Mouse (Mus musculus) CH12.LX (cell line): ENCODE measurements around the gene Epha6. TPM values are rescaled to one million over a fixed set of nuclear protein-coding genes. Genes with fewer than 3 reads are reported as not detected.

Experiments used
- DNase-seq: peaks from one replicate; pipeline ENCODE4 v3.0.0-alpha.2; 2013; ENCODE audit errors: extremely low read depth
- H3K27ac ChIP-seq: 2 replicates; pipeline ENCODE4 v1.5.1; 2012; ENCODE audit warnings: low read depth, mild to moderate bottlenecking, control low read depth, moderate library complexity; ENCODE audit not compliant: insufficient read depth
- H3K27me3 ChIP-seq: replicated peaks from 2 replicates; pipeline ENCODE3; 2012; ENCODE audit warnings: inconsistent platforms
- H3K36me3 ChIP-seq, 2 experiments: replicated peaks in 1 of 2; 2 replicates each; pipeline versions ENCODE3 to v1.6.1; 2012; ENCODE audit warnings: inconsistent platforms in 1 of 2, low read length in 1 of 2, mild to moderate bottlenecking in 1 of 2, mixed read lengths in 1 of 2, moderate library complexity in 1 of 2; ENCODE audit not compliant: control insufficient read depth in 1 of 2, insufficient read depth in 1 of 2
- H3K4me1 ChIP-seq, 2 experiments: 2 replicates each; pipeline ENCODE4 v1.6.1; 2012; ENCODE audit warnings: inconsistent platforms in 1 of 2, moderate library complexity in 1 of 2; ENCODE audit not compliant: insufficient read depth in 2 of 2, control insufficient read depth in 1 of 2
- H3K4me2 ChIP-seq: 2 replicates; pipeline ENCODE4 v1.6.1; 2012; ENCODE audit warnings: low read depth, mild to moderate bottlenecking, control low read depth; ENCODE audit not compliant: poor library complexity, insufficient read depth, severe bottlenecking
- H3K4me3 ChIP-seq, 3 experiments: fragments of 150-350 bp in 1 of 3; sonication (generic) in 1 of 3; replicated peaks in 1 of 3; 2 replicates each; pipeline versions ENCODE3 to v1.5.1; 2011 to 2012; ENCODE audit warnings: low read depth in 2 of 3, low read length in 2 of 3, mild to moderate bottlenecking in 2 of 3, moderate library complexity in 2 of 3, control low read depth in 1 of 3, improper control_type of control experiment in 1 of 3, inconsistent platforms in 1 of 3, mixed read lengths in 1 of 3; ENCODE audit not compliant: poor library complexity in 1 of 3
- H3K79me2 ChIP-seq: replicated peaks from 2 replicates; pipeline ENCODE4 v1.6.1; 2012; ENCODE audit warnings: mild to moderate bottlenecking, moderate library complexity; ENCODE audit not compliant: control insufficient read depth, poor library complexity, insufficient read depth, severe bottlenecking; ENCODE audit errors: extremely low read depth
- H3K9ac ChIP-seq: 2 replicates; pipeline ENCODE4 v1.6.1; 2012; ENCODE audit warnings: low read depth, mild to moderate bottlenecking, control low read depth, moderate library complexity; ENCODE audit not compliant: insufficient read depth
- H3K9me3 ChIP-seq: replicated peaks from 2 replicates; pipeline ENCODE3; 2012; ENCODE audit warnings: low read length, inconsistent platforms, mixed read lengths
- BHLHE40 ChIP-seq: IDR thresholded peaks from 2 replicates; pipeline ENCODE4 v1.6.1; 2011; ENCODE audit warnings: mild to moderate bottlenecking, low read depth, low read length, improper control_type of control experiment
- CHD1 ChIP-seq: IDR thresholded peaks from 2 replicates; pipeline ENCODE4 v1.6.1; 2012; ENCODE audit warnings: low read depth, low read length, improper control_type of control experiment, inconsistent platforms
- CTCF ChIP-seq, 2 experiments: IDR thresholded peaks in 1 of 2; conservative IDR thresholded peaks in 1 of 2; 2 replicates each; pipeline ENCODE4 v1.5.1; 2011 to 2012; ENCODE audit warnings: low read depth in 2 of 2, low read length in 2 of 2, improper control_type of control experiment in 1 of 2, inconsistent platforms in 1 of 2, mild to moderate bottlenecking in 1 of 2, moderate library complexity in 1 of 2
- E2F4 ChIP-seq: IDR thresholded peaks from 2 replicates; pipeline ENCODE4 v1.6.1; 2011; ENCODE audit warnings: low read depth, low read length, improper control_type of control experiment; ENCODE audit not compliant: insufficient replicate concordance
- ELF1 ChIP-seq: IDR thresholded peaks from 2 replicates; pipeline ENCODE4 v1.6.1; 2014; ENCODE audit warnings: low read depth, mild to moderate bottlenecking, inconsistent platforms, low read length, improper control_type of control experiment
- EP300 ChIP-seq: IDR thresholded peaks from 2 replicates; pipeline ENCODE4 v1.6.1; 2011; ENCODE audit warnings: low read length, improper control_type of control experiment
- ETS1 ChIP-seq: conservative IDR thresholded peaks from 2 replicates; pipeline ENCODE4 v1.6.1; 2012; ENCODE audit warnings: low read depth, mild to moderate bottlenecking, inconsistent platforms, low read length, improper control_type of control experiment, moderate library complexity
- JUN ChIP-seq: IDR thresholded peaks from 2 replicates; pipeline ENCODE4 v1.6.1; 2011; ENCODE audit warnings: low read depth, mild to moderate bottlenecking, low read length, improper control_type of control experiment, moderate library complexity; ENCODE audit not compliant: insufficient read depth
- KAT2A ChIP-seq: IDR thresholded peaks from 2 replicates; pipeline ENCODE4 v1.6.1; 2012; ENCODE audit warnings: low read length, improper control_type of control experiment, inconsistent platforms; ENCODE audit not compliant: insufficient replicate concordance
- MAFK ChIP-seq: IDR thresholded peaks from 2 replicates; pipeline ENCODE4 v1.6.1; 2011; ENCODE audit warnings: low read length, improper control_type of control experiment; ENCODE audit not compliant: insufficient replicate concordance
- MAX ChIP-seq: IDR thresholded peaks from 2 replicates; pipeline ENCODE4 v1.6.1; 2011; ENCODE audit warnings: low read length, improper control_type of control experiment
- MAZ ChIP-seq: IDR thresholded peaks from 2 replicates; pipeline ENCODE4 v1.6.1; 2012; ENCODE audit warnings: low read depth, mild to moderate bottlenecking, inconsistent platforms, low read length, improper control_type of control experiment, moderate library complexity
- MEF2A ChIP-seq: IDR thresholded peaks from 2 replicates; pipeline ENCODE4 v1.6.1; 2014; ENCODE audit warnings: low read depth, mild to moderate bottlenecking, inconsistent platforms, low read length, improper control_type of control experiment, borderline replicate concordance
- MYC ChIP-seq: IDR thresholded peaks from 2 replicates; pipeline ENCODE4 v1.6.1; 2011; ENCODE audit warnings: low read depth, mild to moderate bottlenecking, improper control_type of control experiment, low read length
- NELFE ChIP-seq: IDR thresholded peaks from 2 replicates; pipeline ENCODE4 v1.6.1; 2011; ENCODE audit warnings: low read depth, low read length, improper control_type of control experiment
- RAD21 ChIP-seq: IDR thresholded peaks from 2 replicates; pipeline ENCODE4 v1.6.1; 2011; ENCODE audit warnings: low read depth, mild to moderate bottlenecking, low read length, improper control_type of control experiment, moderate library complexity
- TBP ChIP-seq: conservative IDR thresholded peaks from 2 replicates; pipeline ENCODE4 v1.6.1; 2011; ENCODE audit warnings: low read depth, low read length, improper control_type of control experiment
- TCF12 ChIP-seq: IDR thresholded peaks from 2 replicates; pipeline ENCODE4 v1.6.1; 2014; ENCODE audit warnings: low read depth, mild to moderate bottlenecking, inconsistent platforms, low read length, improper control_type of control experiment
- ZC3H11A ChIP-seq: IDR thresholded peaks from 2 replicates; pipeline ENCODE4 v1.6.1; 2012; ENCODE audit warnings: low read depth, mild to moderate bottlenecking, inconsistent platforms, low read length, improper control_type of control experiment
- dilution Hi-C: fragments of 300-500 bp; cut with MboI; formaldehyde crosslinking; loops from 2 replicates; pipeline ENCODE4 v1.14.3; 2020; ENCODE audit warnings: low sequenced_read_pairs; ENCODE audit not compliant: extremely low pct_unique_long_range_greater_than_20kb, extremely low pct_ligation_motif_present
- in situ Hi-C: fragments of 300-500 bp; cut with MboI; formaldehyde crosslinking; loops from 3 replicates; pipeline ENCODE4 v1.14.3; 2019; ENCODE audit warnings: low sequenced_read_pairs, low pct_ligation_motif_present, low pct_unique_long_range_greater_than_20kb, mixed read lengths
- polyA plus RNA-seq: library from polyadenylated mRNA; unstranded; fragments of >175 nt; gene quantifications from 2 replicates; pipeline ENCODE4 v1.2.1, GENCODE M21; 2012; ENCODE audit warnings: low read depth; ENCODE audit not compliant: insufficient read length
- total RNA-seq, 2 experiments: library from RNA; depleted of rRNA; stranded (reverse); fragments of 300-350 nt in 1 of 2; fragments of >200 nt in 1 of 2; gene quantifications; 2 replicates each; pipeline ENCODE4 v1.2.3; 2012 to 2014

Gene Epha6
- total and polyA plus RNA-seq, 3 experiments: not detected

DNA sequence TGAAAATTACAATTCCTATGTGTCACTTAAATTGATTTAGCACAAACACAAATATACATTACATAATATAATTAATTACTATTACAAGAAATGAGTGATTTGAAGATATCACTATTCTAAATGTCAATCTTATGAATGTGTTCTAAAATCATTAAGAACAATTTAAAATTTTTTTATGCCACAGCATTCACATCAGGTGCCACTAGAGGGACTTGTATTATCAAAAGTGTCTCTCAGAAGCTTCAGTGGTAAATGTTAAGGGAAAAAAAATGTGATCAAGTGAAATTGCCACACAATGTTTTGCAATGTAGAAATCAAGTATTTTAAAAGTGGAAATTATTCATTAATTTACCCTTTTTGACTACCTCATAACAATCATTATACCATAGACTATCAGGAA lies 22.8 kb upstream of the Epha6 start:
- dilution Hi-C loops: no loop called here

DNA sequence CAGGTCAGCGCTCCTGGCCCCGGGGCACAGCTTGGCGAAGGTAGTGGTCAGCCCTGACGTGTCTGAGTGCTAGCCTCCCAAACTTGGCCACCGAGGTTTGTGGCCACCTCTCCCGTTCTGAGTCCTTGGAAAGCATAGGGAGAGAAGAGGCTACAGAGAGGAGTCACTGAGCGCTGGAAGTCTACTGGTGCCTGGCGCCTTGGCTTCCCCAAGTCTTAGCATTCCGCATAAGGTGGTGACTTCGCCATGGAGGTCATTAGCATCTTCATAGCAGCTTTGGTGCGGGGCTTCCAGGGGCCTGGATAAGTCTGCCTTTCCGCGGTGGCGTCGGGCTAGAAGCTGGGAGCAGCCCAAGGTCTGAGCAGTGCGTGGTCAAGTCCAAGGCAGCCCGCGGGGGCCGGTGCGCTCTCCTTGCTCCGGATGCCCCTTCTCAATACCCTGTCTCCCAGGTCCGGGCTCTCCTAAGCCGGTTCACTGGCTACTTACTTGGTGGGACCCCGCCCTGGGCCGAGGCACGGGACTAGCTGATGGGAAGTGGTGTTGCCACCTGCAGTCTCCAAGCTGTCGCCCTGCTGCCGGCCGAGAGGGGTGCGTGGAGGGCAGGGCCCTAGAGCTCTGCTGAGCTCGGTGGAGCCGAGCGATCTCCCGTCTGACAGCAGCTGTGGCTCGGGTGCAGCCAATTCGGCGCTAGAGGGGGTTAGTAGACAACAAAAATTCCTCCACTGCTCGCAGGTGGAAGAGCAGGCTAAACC lies 677 bp upstream of the Epha6 start:
- H3K4me3 ChIP-seq: no peak overlapping the region
- in situ Hi-C loops (no loop called here), dilution Hi-C loops (no loop called here)
- no peaks in the 10 kb centered on the region for H3K79me2 ChIP-seq
- H3K9me3 ChIP-seq: peaks cover 43% of the 10 kb centered on the region
- H3K4me2 ChIP-seq: no peak overlapping the region
- no peak overlapping the region for H3K27ac ChIP-seq
- no peaks in the 10 kb centered on the region for H3K4me1 ChIP-seq
- no peak for DNase-seq
- no peak overlapping the region for H3K9ac ChIP-seq
- TF ChIP-seq RAD21: no peak
- no peak for TF ChIP-seq CHD1
- no peak for TF ChIP-seq MAX
- no peak for TF ChIP-seq KAT2A
- TF ChIP-seq ZC3H11A: no peak
- no peaks in the 10 kb centered on the region for H3K36me3 ChIP-seq
- H3K27me3 ChIP-seq: no peaks in the 10 kb centered on the region

More for the DNA sequence above, 22.8 kb upstream of the Epha6 start:
- no peak for DNase-seq
- Histone ChIP-seq H3K79me2 (no peaks in the 10 kb centered on the region), H3K4me3 (no peak overlapping the region), H3K27ac (no peak overlapping the region), H3K36me3 (no peaks in the 10 kb centered on the region), H3K27me3 (no peaks in the 10 kb centered on the region), H3K9me3 (peaks cover 24% of the 10 kb centered on the region), H3K4me2 (no peak overlapping the region), H3K9ac (no peak overlapping the region), H3K4me1 (no peaks in the 10 kb centered on the region)
- no peak for TF ChIP-seq CTCF (conservative IDR thresholded peaks at IDR 0.05 in 1 of 2, IDR thresholded peaks at IDR 0.05 in 1 of 2; ENCODE audit: low read depth in 2 of 2, low read length in 2 of 2)
- no peak for TF ChIP-seq KAT2A
- no peak for TF ChIP-seq TBP
- TF ChIP-seq ETS1: no peak
- no peak for TF ChIP-seq MAZ
- no peak for TF ChIP-seq MAFK
- no peak for TF ChIP-seq E2F4
- TF ChIP-seq MAX: no peak
- no peak for TF ChIP-seq JUN
- TF ChIP-seq ELF1: no peak
- no peak for TF ChIP-seq TCF12
- no peak for TF ChIP-seq EP300
- TF ChIP-seq MEF2A: no peak
- TF ChIP-seq NELFE: no peak
- TF ChIP-seq BHLHE40: no peak
- no peak; the same call in 1 of the 2 replicates for TF ChIP-seq RAD21
- no peak for TF ChIP-seq ZC3H11A
- TF ChIP-seq MYC: no peak
- in situ Hi-C loops: no loop called here
